ENCODE assay signal across 8 mouse cellular contexts in genomic region chr12:111166681-111167289, GRCm38 (mm10). TPM values are rescaled to one million over a fixed set of nuclear protein-coding genes. Genes with fewer than 3 reads are reported as not detected.
DNase-seq lines count a peak whose midpoint lies in the region; ATAC-seq and TF ChIP-seq lines count a peak whose summit lies in the region.

No protein-coding gene starts in this region.

- peak overlapping the region; percentile 88 for H3K27ac ChIP-seq in left cerebral cortex, adult 2 months
- H3K27ac ChIP-seq in embryonic facial prominence, embryonic 15.5 days (replicated peaks) = peak overlapping the region; percentile 88
- H3K27ac ChIP-seq in hindbrain, embryonic 15.5 days (replicated peaks) = peak overlapping the region; percentile 91
- H3K27ac ChIP-seq in liver, embryonic 16.5 days (ENCODE audit: low read length) = peak overlapping the region; percentile 39; the same call in 1 of the 2 replicates

- WGBS in embryonic facial prominence, embryonic 15.5 days = under 1% methylated on average over 39 of the region's 48 CpGs
- WGBS in hindbrain, embryonic 15.5 days = under 1% methylated on average over 47 of the region's 48 CpGs
- WGBS in liver, embryonic 16.5 days (ENCODE audit: insufficient replicate concordance) = under 1% methylated on average over 48 of the region's 48 CpGs

- peak; percentile 8; the same call in 1 of the 2 replicates for ATAC-seq in embryonic facial prominence, embryonic 15.5 days (ENCODE audit: insufficient number of reproducible peaks, low FRiP score, low TSS enrichment, low read depth)
- no peak for ATAC-seq in hindbrain, embryonic 15.5 days (ENCODE audit: low FRiP score, low read depth)
- ATAC-seq in liver, embryonic 16.5 days (ENCODE audit: low read depth) = peak; percentile 15
- no peak for ATAC-seq in erythroid progenitor cell, adult 5-6 weeks (replicated peaks; ENCODE audit: low FRiP score, poor library complexity, severe bottlenecking)

- H3K9me3 ChIP-seq in embryonic facial prominence, embryonic 15.5 days (replicated peaks) = no peaks in the 10 kb centered on the region
- no peaks in the 10 kb centered on the region for H3K9me3 ChIP-seq in hindbrain, embryonic 15.5 days
- H3K9me3 ChIP-seq in liver, embryonic 16.5 days (replicated peaks; ENCODE audit: control insufficient read depth, low read length) = no peaks in the 10 kb centered on the region

- intact Hi-C loops in left cerebral cortex, adult 2 months (cut with DNase I) = loop anchor here (5.0 kb wide), 1 partner anchor 86 kb away; no protein-coding TSS in a partner anchor

- no peak for TF ChIP-seq CTCF in left cerebral cortex, adult 2 months (IDR thresholded peaks at IDR 0.05)

- 0 out of 2 replicates have a peak, but pooled peaks cover 2% of the 10 kb centered on the region for H3K36me3 ChIP-seq in embryonic facial prominence, embryonic 15.5 days
- no peaks in the 10 kb centered on the region for H3K36me3 ChIP-seq in hindbrain, embryonic 15.5 days
- H3K36me3 ChIP-seq in liver, embryonic 16.5 days (ENCODE audit: control insufficient read depth, insufficient read depth) = no peaks in the 10 kb centered on the region

- H3K4me2 ChIP-seq in embryonic facial prominence, embryonic 15.5 days (replicated peaks) = peak overlapping the region; percentile 84
- H3K4me2 ChIP-seq in hindbrain, embryonic 15.5 days = peak overlapping the region; percentile 78
- peak overlapping the region; percentile 71 for H3K4me2 ChIP-seq in liver, embryonic 16.5 days (ENCODE audit: low read depth, low read length)

- H3K9ac ChIP-seq in embryonic facial prominence, embryonic 15.5 days = peak overlapping the region; percentile 79
- peak overlapping the region; percentile 85 for H3K9ac ChIP-seq in hindbrain, embryonic 15.5 days
- H3K9ac ChIP-seq in liver, embryonic 16.5 days (ENCODE audit: low read depth, low read length) = peak overlapping the region; percentile 59

- H3K4me3 ChIP-seq in left cerebral cortex, adult 2 months = peak overlapping the region; percentile 83
- H3K4me3 ChIP-seq in embryonic facial prominence, embryonic 15.5 days (replicated peaks) = peak overlapping the region; percentile 79
- H3K4me3 ChIP-seq in hindbrain, embryonic 15.5 days = peak overlapping the region; percentile 90
- H3K4me3 ChIP-seq in liver, embryonic 16.5 days (ENCODE audit: low read depth, low read length) = peak overlapping the region; percentile 73

- peaks cover 36% of the 10 kb centered on the region for H3K4me1 ChIP-seq in embryonic facial prominence, embryonic 15.5 days
- H3K4me1 ChIP-seq in hindbrain, embryonic 15.5 days (replicated peaks) = peaks cover 68% of the 10 kb centered on the region
- peaks cover 29% of the 10 kb centered on the region for H3K4me1 ChIP-seq in liver, embryonic 16.5 days (ENCODE audit: control insufficient read depth, low read depth, low read length)

- DNase-seq in left cerebral cortex, adult 2 months (ENCODE audit: extremely low spot score in 1 of 2, low spot score in 2 of 2) = peak in 1 of 2 experiments; percentile 34
- DNase-seq in left cerebral cortex, adult 8-10 months (ENCODE audit: low spot score in 2 of 2) = no peak
- DNase-seq in adipocyte (ENCODE audit: low spot score) = peak; percentile 12
- peak; percentile 45 to 53 for DNase-seq in right cerebral cortex, adult 2 months (ENCODE audit: low spot score in 2 of 2)

- no peaks in the 10 kb centered on the region for H3K27me3 ChIP-seq in embryonic facial prominence, embryonic 15.5 days
- H3K27me3 ChIP-seq in hindbrain, embryonic 15.5 days = no peaks in the 10 kb centered on the region
- H3K27me3 ChIP-seq in liver, embryonic 16.5 days (ENCODE audit: control insufficient read depth, insufficient read depth, low read depth, low read length) = no peaks in the 10 kb centered on the region

RNA-seq across cellular contexts. Expression of gene Traf3, which starts 0.6 kb away (rescaled TPM):
- 10 to 100 TPM; 40.8 to 49.1 TPM for total RNA-seq in left cerebral cortex, adult 2 months (2021)
- total RNA-seq in left cerebral cortex, adult 8-10 months (2022) = 10 to 100 TPM; 28.3 to 41.2 (median 36.2) TPM
- polyA plus RNA-seq in embryonic facial prominence, embryonic 15.5 days (2015; fragmentation: Nextera tagmentation; extraction: Ambion mirVana) = 10.6 and 12.1 TPM in 2 replicates
- polyA plus RNA-seq in hindbrain, embryonic 15.5 days (2015; fragmentation: Nextera tagmentation; extraction: Ambion mirVana) = 18.6 and 18.7 TPM in 2 replicates
- polyA plus RNA-seq in liver, embryonic 16.5 days (2015; fragmentation: Nextera tagmentation; extraction: Ambion mirVana) = 1.6 and 2.3 TPM in 2 replicates
- 1.8 and 2.5 TPM in 2 replicates for total RNA-seq in erythroid progenitor cell, adult 5-6 weeks (2015; ENCODE audit: low replicate concordance)
- 1.9 and 2.3 TPM in 2 replicates for total RNA-seq in erythroid progenitor cell, adult 5-6 weeks (2017; ENCODE audit: low replicate concordance)

RNA-seq across cellular contexts. Expression of gene 4930595D18Rik, which starts 17.5 kb away (rescaled TPM):
- not detected for total RNA-seq in left cerebral cortex, adult 2 months (2021)
- not detected for total RNA-seq in left cerebral cortex, adult 8-10 months (2022)
- polyA plus RNA-seq in embryonic facial prominence, embryonic 15.5 days (2015; fragmentation: Nextera tagmentation; extraction: Ambion mirVana) = not detected in 2 replicates
- not detected in 2 replicates for polyA plus RNA-seq in hindbrain, embryonic 15.5 days (2015; fragmentation: Nextera tagmentation; extraction: Ambion mirVana)
- polyA plus RNA-seq in liver, embryonic 16.5 days (2015; fragmentation: Nextera tagmentation; extraction: Ambion mirVana) = not detected in 2 replicates
- not detected in 2 replicates for total RNA-seq in erythroid progenitor cell, adult 5-6 weeks (2015; ENCODE audit: low replicate concordance)
- total RNA-seq in erythroid progenitor cell, adult 5-6 weeks (2017; ENCODE audit: low replicate concordance) = not detected in 2 replicates

Comparison
In these comparisons a context has a peak if more than half of its experiments do, and no peak if none do; other contexts are left out.
1. DNase-seq: peak in adipocyte (single experiment) and right cerebral cortex, adult 2 months (2 of 2); none in left cerebral cortex, adult 8-10 months (0 of 2).
2. H3K27ac ChIP-seq: peak in every context shown above with its lines; median percentile 91 in hindbrain, embryonic 15.5 days; 88 in left cerebral cortex, adult 2 months; 88 in embryonic facial prominence, embryonic 15.5 days; 39 in liver, embryonic 16.5 days.
3. ATAC-seq: peak in embryonic facial prominence, embryonic 15.5 days (single experiment) and liver, embryonic 16.5 days (single experiment); none in hindbrain, embryonic 15.5 days (single experiment) and erythroid progenitor cell, adult 5-6 weeks (single experiment).
4. RNA of gene Traf3, which starts 0.6 kb away (total RNA-seq): 40.8 to 49.1 TPM in left cerebral cortex, adult 2 months and 28.3 to 41.2 TPM in left cerebral cortex, adult 8-10 months; 1.8 to 2.5 TPM in erythroid progenitor cell, adult 5-6 weeks; every median in the first group is over 4 times any median in the second.
5. Peak in every context shown above with its lines, with median percentiles within 50 percentile points of each other: H3K4me3 ChIP-seq, H3K4me2 ChIP-seq and H3K9ac ChIP-seq.